Mouse (Mus musculus): ENCODE measurements around the gene Gsta3.

Gene Gsta3

GRCm38 (mm10) chr1:21304174-21304573 lies 63.8 kb downstream of the Gsta3 start:
- DNase-seq = no peak

DNA sequence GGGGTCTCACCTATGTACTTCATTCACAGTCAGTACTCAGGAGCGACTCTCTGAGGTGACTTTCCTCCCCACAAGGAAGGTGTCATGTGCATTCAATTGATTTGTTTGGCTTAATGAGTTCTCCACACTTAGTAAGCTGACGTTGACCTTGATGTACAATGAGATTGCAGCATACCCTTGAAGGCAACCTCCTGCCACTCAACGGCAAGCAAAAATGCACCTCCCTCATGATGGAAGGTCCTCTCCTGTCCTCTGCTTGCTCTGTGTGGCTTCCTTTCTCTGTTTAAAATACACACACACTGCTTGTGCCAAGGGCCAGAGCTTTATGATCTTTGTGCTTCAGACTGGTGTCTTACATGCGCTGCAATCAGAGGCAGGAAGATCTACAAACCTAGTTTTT lies 64.3 kb downstream of the Gsta3 start:
- no peak for DNase-seq

DNA sequence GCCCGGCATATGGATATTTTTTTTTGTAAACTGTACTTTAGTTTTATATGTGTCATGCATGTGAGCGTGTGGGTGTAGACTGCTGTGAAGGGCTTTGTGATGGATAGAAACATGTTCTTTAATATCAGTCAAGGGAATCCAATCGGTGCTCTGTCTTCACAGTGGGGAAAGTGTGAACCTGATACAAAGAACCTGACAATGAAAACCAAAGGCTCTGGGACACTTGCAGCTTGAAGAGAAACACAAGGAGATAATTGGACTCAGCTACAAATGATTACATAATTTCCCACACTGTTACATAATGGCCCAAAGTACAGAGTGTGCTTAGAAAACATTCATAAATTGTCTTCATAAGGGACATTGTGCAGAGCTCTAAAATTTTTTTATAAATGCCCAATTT lies 65.1 kb downstream of the Gsta3 start:
- DNase-seq = peak; percentile 1

DNA sequence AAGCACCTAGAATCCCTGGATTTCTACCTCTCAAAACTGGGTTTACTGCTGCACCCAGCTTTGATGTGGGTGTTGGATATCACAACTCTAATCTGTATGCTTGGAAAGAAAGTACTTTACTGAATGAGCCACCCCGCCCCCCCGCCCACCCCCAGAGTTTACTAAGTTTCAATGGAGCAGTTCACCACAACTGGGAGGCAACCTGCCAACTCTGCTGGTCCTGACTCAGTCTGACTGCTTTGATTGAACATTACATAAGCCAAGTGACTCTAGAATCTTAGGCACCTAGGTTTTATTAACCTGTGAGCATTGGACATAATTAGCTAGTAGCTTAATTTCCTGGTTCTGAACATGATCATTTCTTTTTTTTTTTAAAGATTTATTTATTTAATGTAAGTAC lies 73.9 kb downstream of the Gsta3 start:
- no peak for DNase-seq

Data from layer of hippocampus, adult 9-11 months (tissue).